Mouse (Mus musculus): ENCODE measurements around the gene Chrng.

Gene Chrng

DNA sequence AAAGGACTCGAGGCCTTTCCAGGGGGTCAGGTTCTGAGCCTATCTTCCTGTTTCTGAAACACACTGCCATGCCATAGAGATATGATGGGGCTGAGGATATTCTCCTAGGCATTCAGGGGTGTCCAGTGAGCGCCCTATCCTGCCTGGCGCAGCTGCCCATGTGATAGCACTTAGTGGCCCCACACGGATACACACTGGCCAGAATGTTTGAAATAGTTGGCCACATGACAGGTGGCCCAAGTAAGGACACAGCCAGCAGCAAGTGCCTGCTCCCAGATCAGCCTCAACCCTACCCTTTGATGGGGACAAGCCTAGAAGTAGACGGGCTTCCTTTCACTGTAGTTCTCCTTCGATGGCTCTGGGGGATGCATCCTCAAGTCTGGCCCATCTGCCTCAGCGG is at the start of gene Chrng:
TSS of gene Chrng (plus strand) at position 193 of the 400 bp plus-strand sequence.
- DNase-seq (ENCODE audit: low read depth, low spot score) = no peak

DNA sequence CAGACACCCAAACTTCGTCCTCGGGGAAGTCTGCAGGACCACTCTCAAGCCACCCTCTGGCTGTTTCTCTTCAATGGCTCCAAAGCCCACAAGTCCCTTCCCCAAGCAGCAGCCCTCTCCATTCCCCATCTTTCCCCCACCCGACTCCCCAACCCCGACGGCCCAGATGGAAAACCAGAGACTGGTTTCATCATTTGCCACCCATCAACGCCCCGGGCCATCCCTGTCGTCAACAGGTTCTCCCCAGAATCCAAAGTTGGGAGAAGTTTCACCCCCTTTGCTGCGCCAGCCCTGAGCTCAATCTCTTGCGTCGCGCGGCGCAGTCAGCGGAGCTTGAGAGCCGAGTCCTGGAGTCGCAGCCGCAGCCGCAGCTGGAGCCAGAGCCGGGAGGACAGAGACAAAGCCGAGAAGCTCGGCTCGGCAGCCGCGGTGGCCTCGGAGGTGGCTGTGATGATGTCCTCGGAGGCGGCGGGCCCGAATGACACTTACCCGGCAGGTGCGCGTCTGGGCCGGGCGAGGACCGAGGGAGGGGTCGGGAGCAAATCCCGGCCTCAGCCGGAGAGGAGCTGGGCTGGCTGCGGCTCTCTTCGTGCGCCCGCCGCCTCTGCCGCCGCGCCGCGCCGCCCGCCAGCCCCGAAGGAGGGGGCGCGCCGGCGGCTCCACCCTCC is 48.8 kb upstream of the Chrng start:
- DNase-seq (ENCODE audit: low read depth, low spot score) = no peak

DNA sequence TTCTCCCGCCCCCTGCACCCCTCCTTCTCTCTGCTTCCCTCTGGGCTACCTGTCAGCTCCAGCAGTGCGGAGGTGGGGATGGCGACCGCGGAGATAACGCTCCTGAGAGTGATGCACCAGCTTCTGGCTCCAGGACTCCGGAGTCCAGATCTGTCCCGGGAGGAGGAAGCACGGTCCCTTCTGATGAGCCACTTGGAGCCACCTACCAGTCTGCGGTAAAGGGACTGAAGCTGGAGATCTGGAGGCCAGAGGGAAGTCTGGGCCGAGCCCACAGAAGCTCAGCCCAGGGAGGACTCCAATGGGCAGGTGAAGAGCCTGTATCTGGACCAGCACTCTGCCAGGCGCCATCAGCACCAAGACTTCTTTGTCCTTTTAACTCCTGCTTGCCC is 48.3 kb upstream of the Chrng start, which contains the start of gene Ecel1:
TSS of gene Ecel1 (minus strand) at position 323 of the 389 bp plus-strand sequence.
- DNase-seq (ENCODE audit: low read depth, low spot score) = no peak

DNA sequence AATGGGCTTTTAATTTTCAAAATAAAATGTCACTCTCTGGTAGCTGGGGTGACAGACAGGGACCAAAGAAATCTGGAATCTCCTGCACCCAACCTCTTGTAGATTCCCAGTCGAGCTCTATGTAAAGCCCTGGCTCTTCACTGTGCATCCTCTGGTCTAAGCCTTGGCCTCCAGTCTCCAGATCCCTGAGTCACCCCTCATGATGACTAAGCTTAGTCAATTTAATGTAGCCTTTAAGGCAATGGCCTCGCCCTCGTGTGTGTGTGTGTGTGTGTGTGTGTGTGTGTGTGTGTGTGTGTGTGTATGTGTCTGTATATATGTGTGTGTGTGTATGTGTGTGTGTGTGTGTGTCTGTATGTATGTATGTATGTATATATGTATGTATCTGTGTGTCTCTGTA is 45.1 kb upstream of the Chrng start:
- DNase-seq (ENCODE audit: low read depth, low spot score) = no peak

DNA sequence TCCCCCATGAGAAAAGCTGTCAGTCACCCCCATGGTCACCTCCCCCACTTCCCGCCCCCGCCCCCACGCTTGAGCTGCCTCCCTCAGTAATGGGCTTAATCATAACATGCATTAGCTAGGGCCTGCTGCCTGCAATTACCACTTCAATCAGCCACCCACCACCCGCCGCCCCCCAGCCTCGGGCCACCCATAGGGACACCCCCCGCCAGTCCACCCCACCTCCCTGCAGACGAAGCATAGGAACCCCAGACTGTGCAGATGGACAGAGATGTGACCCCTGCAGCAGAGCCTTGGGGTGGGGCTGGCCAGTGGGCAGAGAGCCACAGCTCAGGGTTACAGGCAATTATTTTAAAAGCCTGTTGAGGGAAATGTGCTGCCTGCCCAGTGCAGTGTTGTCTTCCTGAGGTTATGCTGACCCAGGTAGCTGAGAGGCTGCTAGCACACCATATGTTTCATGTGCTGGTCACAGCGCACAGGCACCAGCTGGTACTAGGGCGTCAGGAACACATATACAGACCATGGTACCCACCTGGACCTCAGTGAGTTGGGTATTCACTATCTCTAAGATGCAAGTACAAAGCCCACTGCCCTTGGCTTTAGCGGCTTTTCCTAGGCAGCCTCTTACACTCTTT is 40.2 kb upstream of the Chrng start:
- no peak for DNase-seq (ENCODE audit: low read depth, low spot score)

DNA sequence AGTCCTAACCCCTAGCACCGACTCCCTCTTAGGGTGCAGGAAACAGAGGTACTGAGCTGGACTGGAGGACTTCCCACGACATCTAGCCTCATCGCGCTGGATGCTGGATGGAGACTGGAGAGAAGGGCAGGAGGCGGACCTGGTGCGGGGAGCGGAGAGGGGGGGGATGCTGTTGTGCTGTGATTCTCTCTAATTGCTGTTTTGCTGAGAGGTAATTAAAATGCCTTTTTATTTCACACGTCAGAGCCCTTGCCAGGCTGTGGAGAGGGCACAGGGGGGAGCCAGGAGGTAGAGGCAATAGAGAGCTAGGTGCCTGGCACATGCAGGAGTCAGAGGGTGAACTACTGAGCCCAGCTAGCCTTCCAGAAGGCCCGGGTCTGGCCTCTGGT is 39.7 kb upstream of the Chrng start:
- DNase-seq (ENCODE audit: low read depth, low spot score) = no peak

DNA sequence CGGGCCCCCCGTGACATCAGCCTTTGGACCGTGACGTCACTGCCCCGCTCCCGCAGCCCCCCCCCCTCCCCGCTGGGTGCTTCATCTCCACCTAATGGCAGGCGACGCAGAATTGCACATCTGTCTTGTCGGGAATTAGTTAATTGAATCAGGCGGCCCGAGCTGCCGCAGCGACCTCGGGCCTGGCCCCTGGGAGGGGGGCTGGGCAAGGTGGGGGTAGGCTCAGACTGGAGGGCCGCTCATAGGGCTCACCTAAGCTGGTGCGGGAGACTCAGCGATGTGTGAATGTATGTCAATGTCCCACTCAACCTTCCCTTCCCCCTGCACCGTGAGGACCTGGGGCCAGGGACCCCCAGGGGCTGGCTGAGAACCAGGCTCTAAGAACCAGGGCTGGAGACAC is 34.0 kb upstream of the Chrng start:
- DNase-seq (ENCODE audit: low read depth, low spot score) = no peak

DNA sequence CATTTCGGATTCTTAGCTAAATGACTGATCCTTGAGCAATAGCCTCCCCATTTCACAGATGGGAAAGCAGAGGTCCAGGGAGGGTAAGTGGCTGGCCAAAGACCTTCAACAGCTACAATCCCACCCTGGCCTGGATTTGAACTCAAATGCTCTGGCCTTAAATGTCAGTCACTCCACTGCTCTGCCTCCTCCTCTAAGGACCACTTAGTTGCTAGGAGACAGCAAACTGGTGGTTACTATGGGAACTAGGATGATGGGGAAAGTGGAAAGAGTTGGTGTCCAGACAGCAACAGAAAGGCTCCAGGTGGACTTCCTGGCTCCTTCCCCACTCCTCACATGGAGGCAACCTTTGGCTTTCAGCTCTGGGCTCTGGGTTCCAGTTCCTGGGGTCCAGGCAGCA is 33.1 kb upstream of the Chrng start:
- no peak for DNase-seq (ENCODE audit: low read depth, low spot score)

DNA sequence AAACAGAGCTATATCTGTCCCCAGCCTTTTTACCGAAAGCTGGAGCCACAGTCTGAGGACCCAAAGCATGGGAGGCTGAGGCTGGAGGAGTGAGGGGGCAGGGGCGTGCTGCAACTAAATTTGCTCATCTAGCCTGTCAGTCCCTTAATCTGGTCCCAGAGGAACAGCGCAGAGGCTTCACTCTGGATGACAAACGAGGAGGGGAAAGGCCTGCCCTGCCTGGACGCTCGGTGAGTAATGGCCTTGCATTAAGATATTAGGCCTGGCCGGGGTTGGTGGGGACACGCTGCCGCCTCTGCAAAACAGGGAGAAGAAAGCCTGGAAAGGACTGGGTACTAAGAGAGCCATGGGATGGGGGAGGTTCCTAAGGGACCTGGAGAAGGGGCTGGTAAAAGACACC is 32.1 kb upstream of the Chrng start:
- no peak for DNase-seq (ENCODE audit: low read depth, low spot score)

DNA sequence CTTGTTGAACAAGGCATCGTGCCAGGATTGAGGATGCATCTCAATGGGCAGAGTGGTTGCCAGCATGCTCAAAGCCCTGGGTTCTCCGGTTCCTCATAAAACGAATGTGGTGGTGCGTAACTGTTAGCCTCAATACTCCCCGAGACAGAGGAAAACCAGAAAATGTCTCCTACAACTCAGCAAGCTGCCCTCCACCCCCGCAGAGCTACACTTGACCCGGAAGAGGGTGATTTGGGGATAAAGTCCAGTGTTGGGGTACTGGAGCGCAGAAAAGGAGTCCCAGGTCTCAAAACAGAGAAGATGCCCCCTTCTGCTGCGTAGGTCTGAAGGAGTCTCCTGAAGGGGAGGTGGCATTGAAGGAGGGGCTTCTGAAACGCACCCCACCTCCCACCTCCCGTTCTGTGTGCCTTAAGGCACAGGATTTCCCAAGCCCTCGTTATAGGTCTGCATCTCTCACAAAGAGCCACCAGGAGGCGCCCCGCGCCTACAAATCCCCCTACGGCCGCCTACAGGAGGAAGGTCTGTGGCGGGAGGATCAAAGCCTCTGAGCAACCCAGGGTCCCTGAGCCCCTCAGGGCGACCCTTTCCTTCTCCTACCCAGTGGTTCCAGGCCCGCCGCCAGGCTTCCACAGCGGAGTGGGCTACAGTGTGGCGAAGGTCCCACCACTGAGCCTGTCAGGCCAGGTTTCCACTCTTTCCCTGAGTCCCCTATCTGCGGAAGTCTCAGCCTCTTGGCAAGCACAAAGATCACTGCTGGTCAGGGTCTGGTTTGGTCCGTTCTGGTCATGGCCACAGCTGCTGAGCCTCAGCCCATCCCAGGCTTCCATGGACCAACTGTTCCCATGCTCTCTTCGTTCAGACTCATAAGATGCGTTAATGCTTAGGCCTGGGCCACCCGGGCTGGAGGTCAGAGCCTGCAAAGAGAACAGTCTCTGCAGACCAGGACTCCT is 30.2 kb upstream of the Chrng start:
- peak; percentile 80 for DNase-seq (ENCODE audit: low read depth, low spot score)

DNA sequence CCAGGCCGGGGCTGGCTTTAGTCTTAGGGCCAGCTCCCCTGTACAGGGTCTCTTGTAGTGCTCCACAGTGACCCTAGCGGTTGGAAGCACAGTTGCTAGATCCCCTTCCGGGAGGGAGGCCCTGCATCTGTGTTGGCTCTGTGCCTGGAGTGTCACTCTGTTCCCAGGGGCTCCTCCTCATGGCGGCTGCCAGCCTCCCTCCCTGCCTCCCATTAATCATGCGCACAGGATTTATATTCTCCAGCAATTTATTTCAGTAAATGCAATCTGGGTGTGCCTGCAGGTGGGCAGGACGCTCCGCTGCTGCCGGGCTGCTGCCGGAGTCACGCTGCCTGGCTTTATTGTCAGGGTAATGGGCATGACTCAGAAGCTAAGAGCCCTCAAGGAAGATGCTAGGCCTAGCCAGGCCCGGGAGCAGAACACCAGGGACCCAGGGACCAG is 28.6 kb upstream of the Chrng start:
- peak; percentile 57 for DNase-seq (ENCODE audit: low read depth, low spot score)

DNA sequence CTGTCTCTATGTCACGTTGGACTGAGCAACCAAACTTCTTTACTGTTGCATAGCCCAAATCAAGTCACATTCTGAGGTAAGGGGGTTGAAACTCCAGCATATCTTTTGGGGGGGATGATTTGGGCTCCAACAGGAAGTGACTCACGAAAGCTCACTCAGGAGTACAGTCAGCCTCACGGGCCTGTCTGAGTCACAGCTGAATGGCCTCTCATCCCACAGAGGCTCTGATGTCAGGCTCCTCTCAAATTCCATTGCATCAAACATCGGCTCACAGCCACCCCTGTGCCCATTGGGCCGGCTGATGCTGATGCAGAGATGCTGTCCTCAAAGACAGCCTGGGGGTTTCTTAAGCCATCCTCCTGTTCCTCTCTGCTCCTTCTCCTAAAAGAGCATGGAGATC is 23.6 kb upstream of the Chrng start:
- DNase-seq (ENCODE audit: low read depth, low spot score) = no peak

DNA sequence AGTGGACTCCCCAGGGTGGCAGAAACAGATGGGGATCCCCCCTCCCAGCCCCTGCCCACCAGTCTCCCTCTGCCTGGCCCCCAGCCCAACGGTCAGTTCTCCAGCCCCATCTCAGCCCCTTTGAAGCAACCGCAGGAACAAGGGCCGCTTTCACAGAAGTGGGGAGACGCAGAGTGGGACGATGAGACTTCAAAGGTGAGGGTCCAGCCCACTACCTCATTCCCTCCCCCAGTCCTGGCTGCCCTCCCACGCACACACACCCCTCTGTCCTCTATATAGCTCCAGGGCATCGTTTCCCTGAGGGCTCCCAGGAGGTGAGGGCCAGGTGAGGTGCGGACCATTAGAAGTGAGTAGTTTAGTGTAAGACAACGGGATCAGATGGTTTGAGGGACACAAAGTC is 21.4 kb upstream of the Chrng start, which contains the start of gene Prss56:
TSS of gene Prss56 (plus strand) at position 301 of the 400 bp plus-strand sequence.
- DNase-seq (ENCODE audit: low read depth, low spot score) = no peak

DNA sequence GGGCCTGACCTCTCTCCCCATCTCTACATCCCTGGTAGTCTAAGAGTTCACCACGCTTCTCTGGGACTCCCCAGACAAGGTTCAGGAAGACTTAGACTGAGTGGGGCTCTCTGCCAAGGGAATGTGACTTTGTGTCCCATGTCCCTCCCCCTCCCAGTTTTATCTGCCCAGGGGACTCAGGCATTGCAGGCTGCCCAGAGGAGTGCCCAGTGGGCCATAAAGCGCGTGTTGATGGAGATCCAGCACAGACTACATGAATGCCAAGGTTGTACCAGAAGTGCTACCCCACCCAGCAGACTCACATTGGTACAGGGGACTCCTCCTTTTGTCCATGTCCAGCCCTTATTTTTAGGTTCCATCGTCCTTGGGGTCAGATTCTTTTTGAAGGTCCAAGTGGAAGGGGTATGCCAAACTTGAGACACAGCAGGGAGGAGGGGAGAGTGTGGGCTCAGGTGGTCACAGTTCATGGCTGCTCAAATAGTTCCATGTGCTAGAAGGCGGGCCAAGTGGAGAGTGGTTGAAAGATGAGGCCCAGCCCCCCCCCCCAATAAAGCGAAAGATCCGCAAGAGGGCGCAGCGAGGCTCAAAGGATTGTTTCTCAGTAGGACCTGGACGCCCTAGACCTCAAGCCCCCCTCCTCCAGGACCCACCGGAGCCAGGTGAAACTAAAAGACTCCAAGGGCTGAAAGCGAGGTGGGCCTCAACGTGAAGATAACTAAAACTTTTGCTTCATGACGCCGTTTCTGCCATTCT is 20.3 kb upstream of the Chrng start:
- DNase-seq (ENCODE audit: low read depth, low spot score) = no peak

DNA sequence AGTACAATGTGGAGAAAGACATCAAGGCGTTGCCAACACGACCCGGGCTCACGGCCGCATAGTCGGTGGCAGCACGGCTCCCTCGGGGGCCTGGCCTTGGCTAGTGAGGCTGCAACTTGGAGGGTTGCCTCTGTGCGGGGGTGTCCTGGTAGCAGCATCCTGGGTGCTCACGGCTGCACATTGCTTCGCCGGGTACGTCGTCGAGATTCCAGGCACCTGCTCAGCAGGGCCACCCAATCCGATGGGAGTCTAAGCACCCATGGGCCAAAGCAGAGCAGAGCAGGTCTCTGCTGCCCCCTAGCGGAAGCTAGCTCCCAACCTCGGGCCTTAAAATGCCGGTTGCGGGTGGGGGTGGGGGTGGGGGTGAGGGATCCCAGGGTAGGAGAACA is 19.7 kb upstream of the Chrng start:
- DNase-seq (ENCODE audit: low read depth, low spot score) = peak; percentile 53

DNA sequence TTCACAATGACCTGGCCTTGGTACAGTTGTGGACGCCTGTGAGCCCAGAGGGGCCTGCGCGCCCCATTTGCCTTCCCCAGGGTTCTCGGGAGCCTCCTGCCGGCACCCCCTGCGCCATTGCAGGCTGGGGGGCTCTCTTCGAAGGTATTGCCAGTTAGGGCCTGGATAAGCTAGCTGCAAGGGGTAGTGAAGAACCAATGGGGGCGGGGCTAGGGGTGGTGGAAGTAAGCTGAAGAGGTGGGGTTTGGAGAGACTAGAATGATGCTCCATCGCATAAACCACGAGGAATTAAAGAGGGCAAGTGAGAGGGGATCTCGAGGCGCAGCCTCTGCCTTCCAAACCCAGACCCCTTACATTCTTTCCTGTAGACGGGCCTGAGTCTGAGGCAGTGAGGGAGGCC is 18.9 kb upstream of the Chrng start:
- DNase-seq (ENCODE audit: low read depth, low spot score) = no peak

DNA sequence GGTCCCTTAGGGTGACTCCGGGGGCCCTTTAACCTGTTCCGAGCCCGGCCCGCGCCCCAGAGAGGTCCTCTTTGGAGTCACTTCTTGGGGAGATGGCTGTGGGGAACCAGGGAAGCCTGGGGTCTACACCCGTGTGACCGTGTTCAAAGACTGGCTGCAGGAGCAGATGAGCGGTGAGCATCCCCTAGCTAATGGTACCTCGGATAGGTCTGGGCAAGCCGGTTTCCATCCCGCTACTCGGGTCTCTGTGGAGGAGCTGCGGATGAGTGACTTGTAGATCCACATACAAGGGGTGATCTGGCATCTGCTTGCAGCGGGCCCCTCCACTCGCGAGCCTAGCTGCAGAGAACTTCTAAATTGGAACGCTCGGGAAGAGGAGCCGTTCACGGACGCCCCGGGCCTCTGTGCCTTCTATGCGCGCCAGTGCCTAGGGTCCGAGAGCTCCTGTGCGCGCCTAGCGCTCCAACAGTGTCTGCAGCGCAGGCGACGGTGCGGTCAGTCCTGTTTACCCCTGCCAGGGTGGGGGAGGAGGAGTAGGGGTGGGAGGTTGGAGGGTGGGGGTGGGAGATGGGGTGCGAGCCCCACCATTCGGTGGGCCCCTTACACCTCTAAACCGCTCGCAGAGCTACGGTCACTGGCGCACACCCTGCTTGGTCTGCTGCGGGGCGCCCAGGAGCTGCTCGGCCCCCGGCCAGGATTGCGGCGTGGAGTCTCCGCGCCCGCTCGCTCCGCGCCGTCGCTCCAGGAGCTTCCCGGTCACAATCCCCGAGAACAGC is 18.0 kb upstream of the Chrng start:
- no peak for DNase-seq (ENCODE audit: low read depth, low spot score)

DNA sequence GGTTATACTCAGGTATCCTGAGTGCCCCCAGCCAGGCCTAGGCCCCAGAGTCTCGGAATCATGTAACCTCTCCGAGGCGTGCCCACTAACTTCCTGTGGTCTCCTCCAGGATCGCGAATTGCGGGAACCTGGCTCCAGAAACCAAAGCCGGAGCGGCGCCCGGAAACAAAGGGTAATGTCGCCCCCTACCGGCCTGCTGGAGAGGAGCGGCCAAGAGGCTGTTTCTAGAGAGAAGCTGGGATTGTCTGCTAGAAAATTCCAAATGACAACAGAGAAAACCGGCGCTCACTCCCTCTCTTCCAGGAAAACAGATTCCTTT is 17.5 kb upstream of the Chrng start:
- peak; percentile 84 for DNase-seq (ENCODE audit: low read depth, low spot score)

DNA sequence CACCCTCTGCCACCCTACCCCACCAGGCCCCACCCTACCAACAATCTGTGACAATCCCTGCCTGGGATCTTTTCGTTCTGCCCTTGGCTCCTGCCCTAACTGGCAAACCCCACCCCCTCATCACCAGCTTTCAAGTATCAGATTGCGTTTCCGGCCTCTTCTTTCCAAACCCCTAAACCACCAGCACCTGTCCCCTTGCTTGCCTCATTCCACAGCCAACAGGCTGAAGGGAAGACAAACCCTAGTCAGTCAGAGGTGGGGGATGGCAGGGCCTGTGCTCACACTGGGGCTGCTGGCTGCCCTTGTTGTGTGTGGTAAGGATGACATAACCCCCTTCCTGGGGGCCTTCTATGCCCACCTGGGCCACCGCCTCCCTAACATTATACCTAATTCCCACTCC is 14.0 kb upstream of the Chrng start, which contains the start of gene Chrnd:
TSS of gene Chrnd (plus strand) at position 179 of the 400 bp plus-strand sequence.
- no peak for DNase-seq (ENCODE audit: low read depth, low spot score)

DNA sequence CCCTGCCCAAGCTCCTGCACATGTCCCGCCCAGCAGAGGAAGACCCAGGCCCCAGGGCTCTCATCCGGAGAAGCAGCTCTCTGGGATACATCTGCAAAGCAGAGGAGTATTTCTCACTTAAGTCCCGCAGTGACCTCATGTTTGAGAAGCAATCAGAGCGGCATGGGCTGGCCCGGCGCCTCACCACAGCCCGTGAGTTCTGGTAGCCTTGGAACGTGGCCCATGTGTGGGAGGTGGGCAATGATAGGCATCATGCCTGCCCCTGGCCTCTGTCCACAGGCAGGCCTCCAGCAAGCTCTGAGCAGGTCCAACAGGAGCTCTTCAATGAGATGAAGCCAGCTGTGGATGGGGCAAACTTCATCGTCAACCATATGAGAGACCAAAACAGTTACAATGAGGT is 7.2 kb upstream of the Chrng start:
- DNase-seq (ENCODE audit: low read depth, low spot score) = no peak
